Comparison of ENCODE assay signal across 14 mouse cellular contexts in the genomic region with DNA sequence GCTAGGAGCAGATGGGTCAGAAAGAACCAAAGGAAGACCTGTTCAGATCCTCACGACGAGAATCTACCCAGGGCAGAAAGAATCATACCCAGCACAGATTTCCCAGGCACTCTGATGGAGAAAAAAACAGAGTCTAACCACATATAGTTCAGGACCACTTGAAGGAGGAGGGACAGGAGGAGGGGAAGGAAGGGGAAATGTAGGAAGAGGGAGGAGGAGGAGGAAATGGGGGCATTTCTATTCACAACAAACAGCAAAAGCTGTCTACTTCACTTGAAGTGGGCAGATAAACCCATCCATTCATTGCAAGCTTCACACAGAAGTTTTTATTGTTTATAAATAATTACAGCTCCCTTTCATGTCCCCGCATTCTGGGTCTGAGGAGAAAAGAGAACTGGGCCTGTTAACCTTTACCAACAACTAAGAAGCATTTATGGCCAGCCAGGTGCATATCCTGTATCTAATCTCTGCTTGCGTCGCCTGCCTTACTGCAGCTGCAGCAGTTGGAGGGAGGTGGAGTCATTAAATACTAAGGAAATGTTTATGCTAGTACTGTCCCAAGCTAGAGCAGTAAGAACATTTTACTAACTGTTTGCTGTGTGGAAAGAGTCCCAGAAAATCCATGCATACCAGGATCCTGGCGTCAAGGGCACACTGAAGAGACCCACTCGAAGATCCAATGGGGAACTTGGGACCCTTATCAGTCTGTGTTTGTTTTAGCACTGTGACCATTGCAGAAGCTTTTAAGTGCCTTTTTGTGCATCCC. TPM values are rescaled to one million over a fixed set of nuclear protein-coding genes. Genes with fewer than 3 reads are reported as not detected.
DNase-seq lines count a peak whose midpoint lies in the region; ATAC-seq and TF ChIP-seq lines count a peak whose summit lies in the region.
"Had no signal": no experiment of that assay in that cellular context is flagged by ENCODE, and none has a peak within 500 bp of the region (broad histone marks: within the 10 kb centered on the region; RNA-seq: fewer than 3 reads in every experiment).

No protein-coding gene starts in this region.

- 29% methylated on average over 7 of the region's 7 CpGs for WGBS in heart, embryonic 11.5 days (ENCODE audit: insufficient replicate concordance)
- 16% methylated on average over 7 of the region's 7 CpGs for WGBS in lung, embryonic 14.5 days
- WGBS in stomach, embryonic 15.5 days, result 34% methylated on average over 7 of the region's 7 CpGs

- intact Hi-C loops in heart, postnatal 14 days (cut with DNase I), result no loop called here

- no peak for ATAC-seq in heart, embryonic 11.5 days (replicated peaks; ENCODE audit: insufficient number of reproducible peaks, low FRiP score, low TSS enrichment)
- ATAC-seq in lung, embryonic 14.5 days (ENCODE audit: insufficient read depth), result peak; percentile 85
- peak; percentile 68; the same call in 1 of the 2 replicates for ATAC-seq in stomach, embryonic 15.5 days (ENCODE audit: insufficient read depth, low FRiP score, low read depth)
- ATAC-seq: activated CD4-positive, CD25-positive, alpha-beta regulatory T cell, adult 4 months; forebrain, postnatal 0 days had no signal

- H3K9me3 ChIP-seq in heart, embryonic 11.5 days (replicated peaks; ENCODE audit: control insufficient read depth, low read length), result no peaks in the 10 kb centered on the region
- H3K9me3 ChIP-seq in lung, embryonic 14.5 days (ENCODE audit: low read depth, low read length), result no peaks in the 10 kb centered on the region
- no peaks in the 10 kb centered on the region for H3K9me3 ChIP-seq in stomach, embryonic 15.5 days
- H3K9me3 ChIP-seq: embryonic facial prominence, embryonic 15.5 days; limb, embryonic 13.5 days had no signal

- H3K27ac ChIP-seq in heart, embryonic 11.5 days (ENCODE audit: low read depth, low read length), result peak overlapping the region; percentile 66
- H3K27ac ChIP-seq in lung, embryonic 14.5 days (ENCODE audit: low read depth), result peak overlapping the region; percentile 61
- 0 out of 2 replicates have a peak overlapping the region, but pooled peaks have one; percentile 19 for H3K27ac ChIP-seq in stomach, embryonic 15.5 days
- H3K27ac ChIP-seq: embryonic facial prominence, embryonic 15.5 days; limb, embryonic 13.5 days had no signal

- peaks cover 22% of the 10 kb centered on the region for H3K4me1 ChIP-seq in heart, embryonic 11.5 days (ENCODE audit: control insufficient read depth, insufficient read depth, low read length)
- peaks cover 13% of the 10 kb centered on the region for H3K4me1 ChIP-seq in lung, embryonic 14.5 days (ENCODE audit: insufficient read depth)
- 0 out of 2 replicates have a peak, but pooled peaks cover 4% of the 10 kb centered on the region for H3K4me1 ChIP-seq in stomach, embryonic 15.5 days
- H3K4me1 ChIP-seq: embryonic facial prominence, embryonic 15.5 days had no signal

- H3K4me3 ChIP-seq in heart, embryonic 11.5 days (ENCODE audit: low read depth, low read length), result no peak overlapping the region
- no peak overlapping the region for H3K4me3 ChIP-seq in lung, embryonic 14.5 days (ENCODE audit: low read depth, low read length)
- H3K4me3 ChIP-seq in stomach, embryonic 15.5 days (replicated peaks), result no peak overlapping the region
- H3K4me3 ChIP-seq: embryonic facial prominence, embryonic 15.5 days; limb, embryonic 13.5 days had no signal

- TF ChIP-seq CTCF in lung, embryonic 14.5 days (IDR thresholded peaks at IDR 0.05; ENCODE audit: low read depth), result no peak

- no peaks in the 10 kb centered on the region for H3K27me3 ChIP-seq in heart, embryonic 11.5 days (ENCODE audit: control insufficient read depth, insufficient read depth, low read length)
- no peaks in the 10 kb centered on the region for H3K27me3 ChIP-seq in lung, embryonic 14.5 days (ENCODE audit: insufficient read depth, low read length)
- no peaks in the 10 kb centered on the region for H3K27me3 ChIP-seq in stomach, embryonic 15.5 days (replicated peaks)
- H3K27me3 ChIP-seq: embryonic facial prominence, embryonic 15.5 days; limb, embryonic 13.5 days had no signal

- no peak for DNase-seq in heart, postnatal 14 days
- DNase-seq in B cell, adult 2 months, result peak; percentile 4 to 7
- DNase-seq in lung, embryonic 14.5 days, result peak; percentile 66
- no peak for DNase-seq in layer of hippocampus, postnatal 14 days (ENCODE audit: low spot score in 2 of 2)
- DNase-seq in c-Kit-positive CD71-positive TER-119-positive erythroid progenitor cells, embryonic 14.5 days (ENCODE audit: low spot score), result no peak
- no peak for DNase-seq in cerebellum, adult 9-10 months
- DNase-seq: forebrain, postnatal 0 days; kidney, adult 18-20 months had no signal

- H3K36me3 ChIP-seq in heart, embryonic 11.5 days (ENCODE audit: control insufficient read depth, insufficient read depth, low read length), result no peaks in the 10 kb centered on the region
- no peaks in the 10 kb centered on the region for H3K36me3 ChIP-seq in lung, embryonic 14.5 days (ENCODE audit: insufficient read depth)
- H3K36me3 ChIP-seq in stomach, embryonic 15.5 days, result no peaks in the 10 kb centered on the region
- H3K36me3 ChIP-seq: embryonic facial prominence, embryonic 15.5 days; limb, embryonic 13.5 days had no signal

- H3K4me2 ChIP-seq in heart, embryonic 11.5 days, result peak overlapping the region; percentile 2; the same call in 1 of the 2 replicates
- H3K4me2 ChIP-seq in lung, embryonic 14.5 days, result peak overlapping the region; percentile 8
- H3K4me2 ChIP-seq in stomach, embryonic 15.5 days, result no peak overlapping the region
- H3K4me2 ChIP-seq: embryonic facial prominence, embryonic 15.5 days; limb, embryonic 13.5 days had no signal

- peak overlapping the region; percentile 16; the same call in 1 of the 2 replicates for H3K9ac ChIP-seq in heart, embryonic 11.5 days (ENCODE audit: low read depth, low read length)
- no peak overlapping the region for H3K9ac ChIP-seq in lung, embryonic 14.5 days
- H3K9ac ChIP-seq in stomach, embryonic 15.5 days, result no peak overlapping the region
- H3K9ac ChIP-seq: embryonic facial prominence, embryonic 15.5 days; forebrain, postnatal 0 days; limb, embryonic 13.5 days had no signal

RNA-seq across cellular contexts. Expression of a gene that starts 38.6 kb away (rescaled TPM):
- polyA plus RNA-seq in heart, embryonic 11.5 days (2014; fragmentation: Nextera tagmentation; extraction: Ambion mirVana), result 45.6 and 47.0 TPM in 2 replicates
- 10 to 100 TPM; 31.2 to 34.1 TPM for total RNA-seq in heart, postnatal 14 days (2021)
- polyA plus RNA-seq in lung, embryonic 14.5 days (2014; fragmentation: Nextera tagmentation; extraction: Ambion mirVana), result 93.2 and 97.5 TPM in 2 replicates
- polyA plus RNA-seq in stomach, embryonic 15.5 days (2015; fragmentation: Nextera tagmentation; extraction: Ambion mirVana), result 45.3 and 49.1 TPM in 2 replicates
- 10 to 100 TPM; 47.8 to 50.1 TPM for total RNA-seq in layer of hippocampus, postnatal 14 days (2021)
- total RNA-seq: MEL had no signal

Comparison
In these comparisons a context has a peak if more than half of its experiments do, and no peak if none do; other contexts are left out.
1. DNase-seq: peak in B cell, adult 2 months (2 of 2) and lung, embryonic 14.5 days (single experiment); none in heart, postnatal 14 days (0 of 2), layer of hippocampus, postnatal 14 days (0 of 2), c-Kit-positive CD71-positive TER-119-positive erythroid progenitor cells, embryonic 14.5 days (single experiment) and cerebellum, adult 9-10 months (single experiment).
2. Peak in every context shown above with its lines, with median percentiles within 50 percentile points of each other: H3K27ac ChIP-seq.